Mouse (Mus musculus): ENCODE measurements around the gene Meis2.

The Meis2 gene

GRCm38 (mm10) chr2:115854007-115854827 is 211.4 kb downstream of the Meis2 start:
- no peak for DNase-seq

- DNase-seq, result no peak
Observed at GRCm38 (mm10) chr2:115853221-115853620, 212.4 kb downstream of the Meis2 start.

- peak; percentile 69 to 85 for DNase-seq
Observed at GRCm38 (mm10) chr2:115852615-115853014, 213.0 kb downstream of the Meis2 start.

- DNase-seq, result no peak
Observed at GRCm38 (mm10) chr2:115852109-115852508, 213.5 kb downstream of the Meis2 start.

- no peak for DNase-seq
Observed at GRCm38 (mm10) chr2:115850961-115851360, 214.7 kb downstream of the Meis2 start.

- DNase-seq, result no peak
Observed at GRCm38 (mm10) chr2:115842821-115843220, 222.8 kb downstream of the Meis2 start.

- no peak for DNase-seq
Observed at GRCm38 (mm10) chr2:115836034-115836433, 229.6 kb downstream of the Meis2 start.

GRCm38 (mm10) chr2:115822361-115822760 is 243.3 kb downstream of the Meis2 start:
- DNase-seq, result no peak

GRCm38 (mm10) chr2:115817959-115818358 is 247.7 kb downstream of the Meis2 start:
- DNase-seq, result no peak

- no peak for DNase-seq
Observed at GRCm38 (mm10) chr2:115813721-115814120, 251.9 kb downstream of the Meis2 start.

- DNase-seq, result peak; percentile 18 to 40
Observed at GRCm38 (mm10) chr2:115813316-115813715, 252.3 kb downstream of the Meis2 start.

Data from kidney, postnatal 25 days (tissue).